Mouse (Mus musculus) midbrain, embryonic 16.5 days (tissue): ENCODE results near the gene Pemt. TPM values are rescaled to one million over a fixed set of nuclear protein-coding genes. Genes with fewer than 3 reads are reported as not detected.

Source experiments
- ATAC-seq: fragments of 200-750 bp; cut with Nextera tagmentation; 2 replicates; pipeline ENCODE4 v1.8.0; 2017; ENCODE audit warnings: moderate TSS enrichment
- H3K27ac ChIP-seq: fragments of 300-500 bp; sonication (generic); 2 replicates; pipeline ENCODE4 v1.5.1; 2014; ENCODE audit warnings: mild to moderate bottlenecking, low read length, mixed read lengths
- H3K27me3 ChIP-seq: fragments of 300-500 bp; sonication (generic); 2 replicates; pipeline ENCODE4 v1.6.1; 2014; ENCODE audit warnings: low read depth, low read length, mixed read lengths; ENCODE audit not compliant: control insufficient read depth, insufficient read depth
- H3K36me3 ChIP-seq: fragments of 300-500 bp; sonication (generic); 2 replicates; pipeline ENCODE4 v1.6.1; 2014; ENCODE audit warnings: mild to moderate bottlenecking, low read length, moderate library complexity, mixed read lengths; ENCODE audit not compliant: control insufficient read depth, insufficient read depth
- H3K4me1 ChIP-seq: fragments of 300-500 bp; sonication (generic); 2 replicates; pipeline ENCODE4 v1.6.1; 2014; ENCODE audit warnings: mild to moderate bottlenecking, low read length, mixed read lengths; ENCODE audit not compliant: control insufficient read depth, insufficient read depth
- H3K4me2 ChIP-seq: fragments of 300-500 bp; sonication (generic); 2 replicates; pipeline ENCODE4 v1.6.1; 2014; ENCODE audit warnings: mild to moderate bottlenecking, low read length, mixed read lengths
- H3K4me3 ChIP-seq: fragments of 300-500 bp; sonication (generic); 2 replicates; pipeline ENCODE4 v1.5.1; 2014; ENCODE audit warnings: low read depth, mild to moderate bottlenecking, low read length, moderate library complexity, mixed read lengths
- H3K9ac ChIP-seq: fragments of 300-500 bp; sonication (generic); 2 replicates; pipeline ENCODE4 v1.6.1; 2014; ENCODE audit warnings: low read depth, low read length, mixed read lengths
- H3K9me3 ChIP-seq: fragments of 300-500 bp; sonication (generic); replicated peaks from 2 replicates; pipeline ENCODE4 v1.6.1; 2014; ENCODE audit warnings: mild to moderate bottlenecking, low read length, mixed read lengths; ENCODE audit not compliant: control insufficient read depth, poor library complexity, severe bottlenecking
- WGBS: fragments of 180-500 bp; shearing (Covaris S2); extraction: QIAGEN DNeasy Blood & Tissue Kit; methylation state at CpG from one replicate; pipeline ENCODE4 v1.1.7; 2014; 5-methylcytosine and 5-hydroxymethylcytosine counted together
- polyA plus RNA-seq: library from polyadenylated mRNA; unstranded; fragments of >200 nt; fragmentation: Nextera tagmentation; extraction: Ambion mirVana; gene quantifications from 2 replicates; pipeline ENCODE4 v1.2.1, GENCODE M21; 2015

Pemt gene
- polyA plus RNA-seq: 7.6 and 9.4 TPM in 2 replicates

DNA sequence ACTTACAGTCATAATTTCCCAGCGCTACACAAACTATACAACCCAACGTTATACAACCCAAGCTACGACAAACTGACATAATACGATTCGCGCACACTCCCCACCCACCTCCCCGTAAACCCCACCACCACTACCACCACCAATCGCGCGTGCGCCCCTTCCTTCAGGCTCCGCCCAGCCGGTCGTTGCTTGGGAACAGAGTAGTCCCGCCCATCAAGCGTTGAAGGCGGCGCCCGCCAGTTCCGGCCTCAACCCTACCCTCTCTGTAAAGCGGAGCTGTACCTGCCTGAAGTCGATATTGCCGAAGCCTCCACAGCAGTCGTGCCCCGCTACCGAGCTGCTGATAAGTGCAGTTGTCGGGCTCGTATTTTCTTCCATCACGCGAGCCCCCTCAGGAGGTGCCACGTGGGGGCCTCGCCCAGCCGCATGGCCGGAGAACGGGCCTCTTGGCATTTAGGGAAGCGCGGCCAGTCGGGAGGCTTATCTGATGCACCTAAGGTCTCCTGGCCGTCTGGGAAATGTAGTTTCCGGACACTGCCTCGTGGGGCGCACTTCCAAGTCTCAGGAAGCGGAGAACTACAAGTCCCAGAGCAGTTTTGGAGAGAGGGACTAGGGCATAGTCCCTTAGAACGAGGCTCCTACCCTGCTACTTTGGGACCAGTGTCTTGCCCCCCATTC lies at the start of gene Pemt:
Gene Pemt (minus strand): TSS at position 432 of the 678 bp plus-strand sequence.
- no peaks in the 10 kb centered on the region for H3K27me3 ChIP-seq
- H3K9me3 ChIP-seq: no peaks in the 10 kb centered on the region
- H3K9ac ChIP-seq: peak within 1 kb of the TSS; percentile 79
- H3K4me3 ChIP-seq: peak within 1 kb of the TSS; percentile 67
- peaks cover 8% of the 10 kb centered on the region for H3K4me1 ChIP-seq
- H3K27ac ChIP-seq: peak within 1 kb of the TSS; percentile 95
- peak within 1 kb of the TSS; percentile 75 for H3K4me2 ChIP-seq
- WGBS: under 1% methylated on average over 44 of the region's 44 CpGs
- H3K36me3 ChIP-seq: no peaks in the 10 kb centered on the region
- peak; percentile 99 for ATAC-seq

DNA sequence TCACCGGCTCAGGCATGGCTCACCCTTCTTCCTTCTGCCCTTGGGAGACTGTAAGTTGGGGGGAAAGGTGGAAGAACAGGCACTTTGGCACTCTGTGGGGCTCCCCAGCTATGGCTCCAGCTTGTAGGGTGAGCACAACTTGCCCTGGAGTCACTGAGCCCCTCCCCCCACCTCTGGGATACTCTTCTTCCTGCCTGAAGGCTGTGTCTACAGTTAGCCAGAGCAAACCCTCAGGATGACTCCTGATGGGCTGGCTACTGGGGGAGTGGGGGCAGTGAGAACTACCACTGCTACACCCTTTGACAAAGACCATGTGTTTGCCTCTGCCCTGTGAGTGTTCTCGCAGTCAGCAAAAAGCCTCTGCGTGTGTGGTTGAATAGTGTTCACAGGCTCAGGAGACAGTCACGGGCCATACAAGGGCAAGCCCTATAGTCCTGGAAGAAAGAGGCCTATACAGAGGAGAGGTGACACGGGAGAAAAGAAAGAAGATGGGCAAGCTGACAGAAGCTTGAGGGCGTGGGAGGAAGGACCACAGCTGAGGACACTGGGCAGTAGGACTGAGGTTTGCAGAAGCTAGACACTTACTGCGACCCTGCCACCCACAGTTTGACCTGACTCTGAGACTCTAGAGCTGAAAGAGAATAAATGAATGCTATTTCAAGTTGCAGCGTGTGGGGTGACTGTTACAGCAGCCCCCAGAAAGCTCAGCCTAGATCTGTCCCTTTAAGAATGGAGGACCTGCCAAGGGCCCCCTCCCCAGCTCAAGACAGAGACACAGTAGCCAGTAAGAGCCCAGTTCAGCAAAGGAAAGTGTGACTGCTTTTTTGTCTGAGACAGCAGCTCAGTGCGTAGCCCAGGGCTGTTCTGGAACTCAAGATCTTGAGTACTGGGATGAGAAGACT lies 48.9 kb upstream of the Pemt start:
- Histone ChIP-seq H3K27ac (peak overlapping the region; percentile 83), H3K27me3 (no peaks in the 10 kb centered on the region), H3K4me3 (no peak overlapping the region), H3K9me3 (no peaks in the 10 kb centered on the region), H3K9ac (0 out of 2 replicates have a peak overlapping the region, but pooled peaks have one; percentile 28), H3K4me1 (peaks cover 33% of the 10 kb centered on the region), H3K36me3 (no peaks in the 10 kb centered on the region), H3K4me2 (no peak overlapping the region)
- peak; percentile 9; the same call in 1 of the 2 replicates for ATAC-seq
- 39% methylated on average over 9 of the region's 9 CpGs for WGBS

DNA sequence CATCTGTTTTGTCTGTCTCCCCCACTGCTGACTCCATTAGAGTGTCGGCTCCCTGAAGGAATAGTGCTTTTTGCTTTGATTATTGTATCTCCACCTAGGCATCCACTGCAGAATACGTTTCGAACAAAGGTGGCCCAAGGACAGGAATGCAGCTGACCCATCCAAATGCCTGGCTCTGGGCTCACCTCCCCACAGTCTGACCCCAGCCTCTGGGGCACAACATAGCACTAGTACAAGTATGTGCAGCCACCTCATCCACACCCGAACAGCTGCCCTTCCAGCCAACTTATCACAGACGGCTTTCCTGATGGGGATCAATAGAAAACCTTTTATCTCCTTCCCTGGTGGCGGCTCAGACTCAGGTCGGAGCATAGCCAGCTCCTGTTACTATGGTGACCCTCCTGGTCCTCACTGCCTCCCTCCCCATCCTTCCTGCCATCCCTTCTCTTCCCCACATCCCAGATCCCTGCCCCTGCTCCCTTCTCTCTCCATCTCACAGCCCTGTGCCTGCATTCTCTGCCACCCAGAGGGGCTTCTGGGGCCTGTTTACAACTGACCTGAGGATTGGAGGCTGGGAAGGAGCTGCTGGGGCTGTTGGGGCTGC lies 47.8 kb upstream of the Pemt start:
- H3K27me3 ChIP-seq: no peaks in the 10 kb centered on the region
- ATAC-seq: peak; percentile 81
- no peaks in the 10 kb centered on the region for H3K9me3 ChIP-seq
- H3K4me1 ChIP-seq: peaks cover 36% of the 10 kb centered on the region
- 14% methylated on average over 7 of the region's 7 CpGs for WGBS
- H3K36me3 ChIP-seq: no peaks in the 10 kb centered on the region
- H3K27ac ChIP-seq: peak overlapping the region; percentile 83
- H3K4me3 ChIP-seq: no peak overlapping the region
- H3K4me2 ChIP-seq: peak overlapping the region; percentile 13; the same call in 1 of the 2 replicates
- H3K9ac ChIP-seq: peak overlapping the region; percentile 40; the same call in 1 of the 2 replicates

DNA sequence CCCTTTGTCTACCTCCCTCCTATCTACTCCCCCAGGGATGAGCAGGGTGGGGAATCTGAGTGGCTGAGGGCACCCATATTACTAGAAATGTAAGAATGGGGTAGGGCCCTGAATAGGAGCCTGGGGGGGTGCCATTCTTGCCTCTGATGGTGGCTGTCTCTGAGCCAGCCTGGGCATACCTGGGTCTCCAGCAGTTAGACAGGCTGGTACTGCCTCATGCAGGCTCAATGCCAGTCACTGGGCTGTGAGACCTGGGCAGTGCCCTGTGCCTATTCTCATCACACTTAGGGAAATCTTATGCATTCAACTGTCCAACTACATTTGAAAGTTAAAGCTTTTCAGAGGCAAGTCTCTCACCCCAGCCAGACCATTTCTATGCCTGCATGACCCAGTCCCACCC lies 46.9 kb upstream of the Pemt start:
- Histone ChIP-seq H3K9me3 (no peaks in the 10 kb centered on the region), H3K27ac (peak overlapping the region; percentile 83), H3K4me1 (peaks cover 38% of the 10 kb centered on the region), H3K4me2 (no peak overlapping the region), H3K9ac (no peak overlapping the region), H3K27me3 (no peaks in the 10 kb centered on the region), H3K4me3 (no peak overlapping the region), H3K36me3 (no peaks in the 10 kb centered on the region)
- ATAC-seq: no peak

DNA sequence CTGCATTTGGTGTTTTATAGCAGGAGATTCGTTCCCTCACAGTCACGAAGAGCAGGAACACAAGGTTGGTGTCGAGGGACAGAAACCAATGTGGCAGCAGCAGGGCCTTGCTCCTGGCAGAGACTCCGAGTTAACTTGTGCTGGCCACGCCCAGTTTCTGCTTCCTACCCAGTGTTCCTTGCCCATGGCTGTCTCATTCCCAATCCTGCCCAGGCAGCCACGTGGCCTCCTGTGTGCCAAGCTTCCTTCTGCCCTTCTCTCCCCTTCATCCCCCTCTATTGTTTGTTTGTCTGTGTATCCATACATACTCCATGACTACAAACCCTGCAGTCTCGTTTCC lies 45.1 kb upstream of the Pemt start:
- no peak overlapping the region for H3K27ac ChIP-seq
- WGBS: 68% methylated on average over 7 of the region's 7 CpGs
- H3K9ac ChIP-seq: no peak overlapping the region
- no peak overlapping the region for H3K4me2 ChIP-seq
- H3K27me3 ChIP-seq: no peaks in the 10 kb centered on the region
- H3K36me3 ChIP-seq: no peaks in the 10 kb centered on the region
- H3K9me3 ChIP-seq: no peaks in the 10 kb centered on the region
- peaks cover 38% of the 10 kb centered on the region for H3K4me1 ChIP-seq
- no peak for ATAC-seq
- no peak overlapping the region for H3K4me3 ChIP-seq

DNA sequence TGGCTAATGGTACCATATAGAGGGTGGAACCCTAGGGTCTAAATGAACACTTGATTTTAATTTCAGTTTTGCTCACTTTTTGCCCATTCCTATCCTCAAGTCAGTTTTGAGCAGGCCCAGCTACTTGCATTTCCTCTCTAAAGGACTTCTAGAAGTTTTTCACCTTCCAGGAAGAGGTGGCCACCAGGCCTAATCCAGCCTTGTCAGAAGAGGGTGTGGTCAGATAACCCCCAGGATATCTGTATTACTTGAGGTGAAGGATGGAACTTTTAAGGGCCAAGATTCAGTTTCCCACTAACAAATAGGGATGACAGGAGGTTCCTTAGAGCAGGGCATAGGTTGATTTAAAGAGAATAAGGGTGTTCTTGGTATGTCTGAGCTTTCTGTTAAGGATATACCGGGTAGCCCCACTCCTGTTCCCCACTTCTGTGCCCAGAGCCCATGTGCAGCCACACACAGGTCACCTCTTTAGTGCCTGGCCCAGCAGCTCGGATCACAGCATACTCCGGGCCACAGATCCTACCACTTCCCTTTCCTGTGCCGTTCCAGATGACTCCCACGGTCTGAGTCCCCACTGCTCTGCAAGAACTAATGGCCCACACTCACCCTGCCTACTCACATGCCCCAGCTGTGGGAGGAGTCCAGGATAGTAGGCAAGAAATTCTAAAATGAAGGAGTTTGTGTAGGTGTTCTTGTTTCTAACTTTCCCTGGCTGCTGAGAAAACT lies 44.6 kb upstream of the Pemt start:
- no peaks in the 10 kb centered on the region for H3K27me3 ChIP-seq
- WGBS: 75% methylated on average over 5 of the region's 5 CpGs
- H3K9ac ChIP-seq: no peak overlapping the region
- ATAC-seq: no peak
- H3K4me2 ChIP-seq: no peak overlapping the region
- H3K36me3 ChIP-seq: no peaks in the 10 kb centered on the region
- peaks cover 38% of the 10 kb centered on the region for H3K4me1 ChIP-seq
- no peak overlapping the region for H3K27ac ChIP-seq
- no peaks in the 10 kb centered on the region for H3K9me3 ChIP-seq
- no peak overlapping the region for H3K4me3 ChIP-seq

DNA sequence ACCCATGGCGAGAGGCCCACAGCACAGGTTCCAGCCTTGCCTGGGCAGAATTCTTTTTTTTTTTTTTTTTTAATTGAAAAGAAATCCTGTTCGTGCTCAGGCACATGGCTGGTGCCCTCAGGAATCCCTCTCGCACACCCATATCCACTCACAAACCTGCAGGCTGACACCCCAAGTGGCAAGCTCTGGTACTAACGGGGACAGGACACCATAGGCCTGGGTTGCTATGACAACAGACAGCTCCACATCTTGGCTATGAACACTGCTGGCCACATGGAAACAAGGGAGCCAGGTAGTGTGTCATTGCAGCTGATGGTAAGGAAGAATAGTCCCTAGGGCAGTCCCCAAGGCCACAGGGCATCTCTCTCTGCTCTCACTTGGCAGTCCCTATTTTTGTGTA lies 42.7 kb upstream of the Pemt start:
- ATAC-seq: peak; percentile 88
- Histone ChIP-seq H3K4me1 (peaks cover 22% of the 10 kb centered on the region), H3K9ac (no peak overlapping the region), H3K27ac (peak overlapping the region; percentile 25), H3K4me3 (no peak overlapping the region), H3K27me3 (no peaks in the 10 kb centered on the region), H3K4me2 (no peak overlapping the region), H3K36me3 (no peaks in the 10 kb centered on the region), H3K9me3 (no peaks in the 10 kb centered on the region)
- WGBS: 32% methylated on average over 4 of the region's 4 CpGs

DNA sequence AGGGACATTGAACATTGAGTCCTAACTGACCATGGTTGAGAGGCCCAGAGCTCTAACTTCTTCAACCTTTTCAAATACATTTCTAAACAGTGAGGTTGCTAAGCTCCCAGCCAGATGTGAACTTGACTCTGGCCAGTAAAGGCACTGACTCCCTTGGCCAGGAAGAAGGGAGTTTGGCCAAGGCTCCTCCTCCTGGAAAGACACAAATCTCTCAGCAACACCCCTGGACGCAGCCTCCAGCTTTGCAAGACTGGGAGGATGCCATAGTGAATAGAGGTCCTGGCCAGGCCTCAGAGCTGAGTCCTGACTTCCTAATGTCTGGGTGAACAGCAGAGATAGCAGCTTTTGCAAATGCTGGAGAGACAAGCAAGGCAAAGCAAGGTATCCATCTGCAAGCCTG lies 40.4 kb upstream of the Pemt start:
- no peaks in the 10 kb centered on the region for H3K9me3 ChIP-seq
- peaks cover 5% of the 10 kb centered on the region for H3K4me1 ChIP-seq
- no peak for ATAC-seq
- no peak overlapping the region for H3K27ac ChIP-seq
- no peak overlapping the region for H3K9ac ChIP-seq
- no peak overlapping the region for H3K4me3 ChIP-seq
- no peak overlapping the region for H3K4me2 ChIP-seq
- H3K36me3 ChIP-seq: no peaks in the 10 kb centered on the region
- H3K27me3 ChIP-seq: no peaks in the 10 kb centered on the region
- WGBS: 67% methylated on average over 1 of the region's 1 CpGs
